ENCODE assay signal across 15 mouse cellular contexts in genomic region chr10:62824474-62824873, GRCm38 (mm10).
"Had no signal": no experiment of that assay in that cellular context is flagged by ENCODE, and none has a peak within 500 bp of the region (broad histone marks: within the 10 kb centered on the region; RNA-seq: fewer than 3 reads in every experiment).

No protein-coding gene starts in this region.

- H3K36me3 ChIP-seq: liver, embryonic 12.5 days; stomach, embryonic 15.5 days had no signal

- H3K9ac ChIP-seq: hindbrain, embryonic 15.5 days; limb, embryonic 15.5 days; liver, embryonic 12.5 days; lung, embryonic 15.5 days; midbrain, embryonic 12.5 days; neural tube, embryonic 13.5 days; stomach, embryonic 15.5 days had no signal

- H3K4me3 ChIP-seq: hindbrain, embryonic 15.5 days; limb, embryonic 15.5 days; liver, embryonic 12.5 days; lung, embryonic 15.5 days; midbrain, embryonic 12.5 days; neural tube, embryonic 13.5 days; stomach, embryonic 15.5 days had no signal

- H3K27me3 ChIP-seq: hindbrain, embryonic 15.5 days; limb, embryonic 15.5 days; liver, embryonic 12.5 days; lung, embryonic 15.5 days; midbrain, embryonic 12.5 days; neural tube, embryonic 13.5 days; stomach, embryonic 15.5 days had no signal

- ATAC-seq: intestine, postnatal 0 days; liver, embryonic 12.5 days; midbrain, embryonic 16.5 days had no signal

- H3K4me2 ChIP-seq: hindbrain, embryonic 15.5 days; limb, embryonic 15.5 days; liver, embryonic 12.5 days; lung, embryonic 15.5 days; midbrain, embryonic 12.5 days; neural tube, embryonic 13.5 days; stomach, embryonic 15.5 days had no signal

- H3K27ac ChIP-seq: hindbrain, embryonic 15.5 days; limb, embryonic 15.5 days; liver, embryonic 12.5 days; lung, embryonic 15.5 days; midbrain, embryonic 12.5 days; neural tube, embryonic 13.5 days; stomach, embryonic 15.5 days had no signal

- H3K9me3 ChIP-seq: hindbrain, embryonic 15.5 days; limb, embryonic 15.5 days; liver, embryonic 12.5 days; lung, embryonic 15.5 days; midbrain, embryonic 12.5 days; neural tube, embryonic 13.5 days; stomach, embryonic 15.5 days had no signal

- H3K4me1 ChIP-seq: hindbrain, embryonic 15.5 days; limb, embryonic 15.5 days; liver, embryonic 12.5 days; lung, embryonic 15.5 days; midbrain, embryonic 12.5 days; neural tube, embryonic 13.5 days; stomach, embryonic 15.5 days had no signal

- DNase-seq: layer of hippocampus, adult 9-11 months; retina, postnatal 1 day; right cerebral cortex, postnatal 4 days; spleen, adult 18-20 months; thymus, adult 2 months; thymus, postnatal 25 days had no signal
